Mouse (Mus musculus) kidney, postnatal 10 days (tissue): Measurements from ENCODE around the gene Gpm6b.
A peak's percentile ranks its signal among the peaks of the same experiment; 100 is the strongest.

Experiments used
- DNase-seq: peaks from one replicate; pipeline ENCODE4 v3.0.0; 2021; ENCODE audit warnings: mixed read lengths

Gpm6b gene

DNA sequence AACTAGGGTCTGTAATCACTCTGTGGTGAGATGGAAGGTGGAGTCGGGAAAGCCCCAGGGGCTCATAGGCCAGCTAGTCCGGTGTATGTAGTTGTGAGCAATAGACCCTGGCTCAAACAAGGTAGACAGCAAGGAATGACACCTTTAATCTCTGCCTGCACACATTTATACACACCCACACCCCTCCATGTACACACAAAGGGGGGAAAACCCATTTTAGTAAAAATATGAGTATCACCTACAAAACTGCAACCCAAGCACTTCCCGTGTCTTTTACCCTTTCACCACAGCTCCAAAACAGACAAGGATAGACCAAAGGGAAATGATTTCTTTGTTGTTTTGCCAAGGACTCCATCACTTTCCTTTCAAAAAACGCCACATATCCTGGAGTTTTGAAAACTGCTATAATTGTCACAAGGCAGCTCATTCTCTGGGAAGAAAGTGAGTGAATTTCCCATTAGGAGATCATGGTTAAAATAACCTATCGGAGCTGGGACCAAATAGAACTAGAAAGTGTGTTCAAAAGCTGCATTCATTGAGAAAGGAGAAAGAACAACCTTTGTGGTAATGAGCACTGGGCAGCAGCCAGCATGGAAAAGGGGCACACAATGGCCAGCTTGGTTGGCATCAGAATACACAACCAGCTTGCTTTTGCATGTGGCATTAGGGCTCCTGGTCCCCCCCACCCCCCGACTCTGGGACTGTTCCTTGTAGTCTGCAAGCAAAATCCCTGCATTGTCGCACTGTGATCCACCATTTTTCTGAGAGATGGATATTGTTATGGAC lies 68.9 kb downstream of the Gpm6b start:
- DNase-seq: no peak

DNA sequence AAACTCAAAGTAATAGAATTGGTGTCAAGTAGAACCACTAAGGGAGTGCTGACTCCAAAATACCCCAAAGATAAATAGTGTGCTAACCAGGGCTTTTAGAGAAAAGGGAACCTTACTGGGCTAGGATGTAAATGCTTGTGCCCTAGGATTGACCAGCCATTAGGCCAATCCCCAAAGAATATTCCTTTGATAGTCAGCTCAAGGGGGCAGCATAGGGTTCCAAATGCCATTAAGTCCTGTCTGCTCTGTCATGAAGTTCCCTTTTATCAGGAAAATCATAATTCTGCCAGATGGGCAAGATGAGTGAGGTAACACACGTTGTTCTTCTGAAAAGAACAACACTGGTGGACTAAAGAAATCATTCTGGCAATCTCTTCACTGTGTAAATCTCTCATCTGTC lies 70.1 kb downstream of the Gpm6b start:
- no peak for DNase-seq

DNA sequence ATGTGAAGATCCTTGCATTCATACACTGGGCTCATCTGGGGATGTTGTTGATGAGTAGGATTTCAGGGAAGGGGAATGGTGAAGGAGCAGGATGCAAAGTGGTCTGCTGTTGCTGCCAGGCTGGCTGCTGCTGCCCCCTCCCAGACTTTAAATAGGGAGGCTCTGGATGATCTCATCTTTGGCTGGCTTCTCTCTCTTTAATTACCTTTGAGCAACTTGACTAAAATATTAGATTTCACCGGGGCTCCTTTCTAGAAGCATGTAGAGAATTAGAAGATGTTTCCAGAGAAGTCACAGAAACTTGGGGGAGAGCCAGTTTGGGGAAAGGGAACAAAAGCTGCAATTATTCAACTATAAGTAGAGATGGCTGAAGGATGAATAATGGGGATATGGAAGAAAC lies 76.5 kb downstream of the Gpm6b start:
- no peak for DNase-seq

- no peak for DNase-seq
Observed at GRCm38 (mm10) chrX:166316552-166317375, 78.1 kb downstream of the Gpm6b start.

DNA sequence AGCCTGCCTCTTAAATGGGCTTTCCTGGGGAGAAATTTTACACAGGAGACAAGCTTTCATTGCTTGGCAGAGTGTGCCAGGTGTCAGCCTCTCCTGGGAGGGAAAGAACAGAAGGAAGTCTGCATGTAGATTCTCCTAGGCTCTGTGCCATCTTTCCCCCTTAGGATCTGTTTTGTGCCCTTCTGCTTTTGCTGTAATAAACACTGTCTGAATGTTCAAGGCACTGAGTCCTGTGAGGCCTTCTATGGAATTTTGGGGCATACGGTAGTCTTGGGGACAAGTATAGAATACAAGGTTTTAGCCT lies 78.6 kb downstream of the Gpm6b start:
- DNase-seq: no peak

GRCm38 (mm10) chrX:166323226-166323625 lies 84.5 kb downstream of the Gpm6b start:
- no peak for DNase-seq

GRCm38 (mm10) chrX:166327621-166328020 lies 88.9 kb downstream of the Gpm6b start:
- DNase-seq: no peak

- no peak for DNase-seq
Observed at GRCm38 (mm10) chrX:166328219-166328901, 89.6 kb downstream of the Gpm6b start.

GRCm38 (mm10) chrX:166328904-166329451 lies 90.3 kb downstream of the Gpm6b start:
- peak; percentile 7 for DNase-seq

DNA sequence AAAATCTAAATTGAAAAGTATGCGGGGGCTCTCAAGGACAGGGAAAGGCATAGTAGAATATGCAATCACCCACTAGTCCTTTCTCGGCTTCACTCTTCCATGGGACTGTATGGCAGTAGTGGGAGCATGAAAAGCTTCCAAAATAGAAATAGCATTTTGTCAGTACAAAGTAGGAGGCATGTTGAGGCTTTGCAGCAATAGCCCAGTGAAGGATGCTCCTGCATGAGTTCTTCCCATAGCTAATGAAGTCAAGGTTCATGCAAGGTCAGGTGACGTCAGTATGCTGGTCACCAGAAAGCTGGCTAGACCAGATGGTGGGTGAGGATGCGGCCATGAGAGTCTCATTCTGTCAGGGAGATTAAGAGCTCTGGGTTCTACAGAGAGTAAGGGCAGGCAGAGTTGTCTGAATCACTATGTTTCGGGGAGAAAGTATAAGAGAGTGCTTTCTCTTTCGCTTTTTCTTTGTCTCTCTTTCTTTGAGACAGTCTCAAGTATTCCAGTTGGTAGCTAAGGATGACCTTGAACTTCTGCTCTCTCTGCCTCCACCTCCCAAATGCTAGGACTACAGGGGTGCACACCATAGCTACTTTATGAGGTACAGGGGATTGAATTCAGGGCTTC lies 95.9 kb downstream of the Gpm6b start:
- no peak for DNase-seq

GRCm38 (mm10) chrX:166338353-166338752 lies 99.6 kb downstream of the Gpm6b start:
- no peak for DNase-seq

GRCm38 (mm10) chrX:166338784-166339520 lies 100.2 kb downstream of the Gpm6b start:
- no peak for DNase-seq

- no peak for DNase-seq
Observed at GRCm38 (mm10) chrX:166339911-166340310, 101.2 kb downstream of the Gpm6b start.

GRCm38 (mm10) chrX:166341795-166342194 lies 103.1 kb downstream of the Gpm6b start:
- DNase-seq: no peak

DNA sequence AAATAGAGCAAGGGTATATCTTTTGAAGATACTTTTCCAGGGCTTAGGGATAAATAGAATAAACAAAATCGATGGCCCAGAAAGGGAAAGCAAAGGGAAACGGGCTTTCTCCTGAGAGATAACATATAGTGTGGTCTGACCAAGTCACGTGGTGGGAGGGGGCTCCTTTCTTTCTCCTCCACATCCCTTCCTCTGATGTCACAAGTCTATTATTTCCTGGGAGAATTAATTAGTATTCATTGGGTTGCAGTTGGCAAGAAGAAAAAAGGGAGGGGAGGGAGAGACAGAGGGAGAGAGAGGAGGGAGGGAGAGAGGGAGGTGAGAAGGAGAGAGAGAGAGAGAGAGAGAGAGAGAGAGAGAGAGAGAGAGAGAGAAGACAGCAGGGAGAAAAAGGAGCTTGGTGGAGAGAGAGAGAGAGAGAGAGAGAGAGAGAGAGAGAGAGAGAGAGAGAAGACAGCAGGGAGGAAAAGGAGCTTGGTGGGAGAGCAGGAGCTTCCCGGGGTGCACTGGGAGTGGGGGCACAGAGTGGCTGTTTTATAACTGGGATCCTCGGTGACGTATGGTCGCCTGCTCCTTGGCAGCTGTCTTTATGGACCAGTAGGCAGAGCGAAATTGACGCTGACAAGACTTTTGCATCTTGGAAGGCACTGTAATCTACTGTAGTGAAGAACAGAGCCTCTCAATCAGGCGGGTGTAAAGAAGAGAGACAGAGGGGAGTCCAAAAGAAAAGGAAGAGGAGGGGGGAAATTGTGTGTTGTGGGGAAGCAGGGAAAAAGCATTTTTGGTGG lies 105.7 kb downstream of the Gpm6b start:
- DNase-seq: peak; percentile 5

- no peak for DNase-seq
Observed at GRCm38 (mm10) chrX:166348086-166348485, 109.4 kb downstream of the Gpm6b start.

DNA sequence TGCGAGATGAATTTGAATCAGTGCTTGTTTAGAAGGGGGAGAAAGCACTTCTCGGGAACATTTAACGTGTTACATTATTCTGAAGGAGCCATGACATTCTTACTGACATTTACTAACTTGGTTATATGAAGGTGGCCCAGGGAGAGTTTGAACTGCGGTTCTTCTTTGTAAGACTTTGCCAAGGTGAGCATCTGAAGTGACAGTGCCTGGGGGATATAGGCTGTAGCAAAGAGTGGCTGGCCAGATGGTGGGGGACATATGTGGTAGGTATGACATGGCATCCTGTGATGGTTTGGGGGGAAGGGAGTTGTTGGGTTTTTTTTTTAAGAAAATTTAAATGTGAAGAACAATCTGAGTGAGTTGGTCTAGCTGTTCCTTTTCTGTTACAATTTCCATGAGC lies 109.9 kb downstream of the Gpm6b start:
- DNase-seq: no peak

DNA sequence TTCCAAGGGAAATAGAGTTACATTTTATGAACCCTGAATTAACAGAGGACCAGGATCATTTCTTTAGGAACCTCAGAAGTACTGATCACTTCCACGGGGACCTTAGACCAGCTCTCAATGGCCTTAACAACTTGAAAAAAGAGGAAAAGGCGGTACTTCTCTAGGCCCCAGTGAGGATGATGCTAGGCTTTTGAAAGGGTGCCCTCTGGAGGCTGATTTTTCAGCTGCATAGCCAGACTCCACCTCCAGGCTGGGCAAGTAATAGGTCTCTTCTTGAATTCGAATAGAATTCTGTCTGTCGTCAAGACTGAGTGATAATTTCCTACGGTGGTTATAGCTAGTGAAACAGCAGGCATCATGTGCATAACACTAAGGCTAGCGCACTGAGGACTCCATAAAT lies 113.1 kb downstream of the Gpm6b start:
- DNase-seq: peak; percentile 76

- DNase-seq: no peak
Observed at GRCm38 (mm10) chrX:166353412-166353811, 114.7 kb downstream of the Gpm6b start.

GRCm38 (mm10) chrX:166354913-166355312 lies 116.2 kb downstream of the Gpm6b start:
- DNase-seq: no peak

DNA sequence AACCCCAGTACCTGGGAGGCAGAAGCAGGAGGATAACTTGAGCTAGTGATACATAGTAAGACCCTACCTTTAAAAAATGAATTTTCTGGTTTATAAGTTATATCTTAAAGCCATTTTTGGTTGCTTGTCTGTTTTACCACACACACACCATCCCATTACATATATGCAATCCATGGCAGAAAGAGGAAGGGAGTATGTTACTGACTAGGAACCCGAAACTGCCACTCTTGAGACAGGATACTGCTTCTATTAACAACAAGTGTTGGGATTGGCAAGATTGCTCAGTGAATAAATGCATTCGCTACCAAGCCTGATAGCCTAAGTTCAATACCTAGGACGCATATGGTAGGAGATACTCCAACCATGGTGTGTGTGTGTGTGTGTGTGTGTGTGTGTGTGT lies 117.6 kb downstream of the Gpm6b start:
- DNase-seq: no peak
